Mouse (Mus musculus): ENCODE measurements around the gene Slc27a1. TPM values are rescaled to one million over a fixed set of nuclear protein-coding genes. Genes with fewer than 3 reads are reported as not detected.

The Slc27a1 gene
- polyA plus RNA-seq, 1 experiment from 2014 or later = 70.0 TPM

DNA sequence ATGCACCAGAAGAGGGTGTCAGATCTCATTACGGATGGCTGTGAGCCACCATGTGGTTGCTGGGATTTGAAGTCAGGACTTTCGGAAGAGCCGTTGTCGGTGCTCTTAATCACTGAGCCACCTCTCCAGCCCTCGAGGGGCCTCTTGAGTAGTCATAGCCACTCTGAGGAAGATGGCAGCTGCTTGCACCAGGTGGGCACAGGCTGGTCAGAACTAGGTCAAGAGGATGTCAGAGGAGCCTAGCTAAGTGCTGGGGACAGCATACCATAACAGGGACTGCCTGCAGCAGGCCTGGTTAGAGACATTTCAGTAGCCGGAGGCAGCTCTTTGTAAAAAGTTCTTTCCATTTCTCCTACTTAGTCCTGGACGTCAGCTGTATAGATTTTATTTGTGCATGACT, 17.9 kb upstream of the Slc27a1 start:
- ATAC-seq (ENCODE audit: low read depth) = no peak
- Histone ChIP-seq H3K4me3 (ENCODE audit: low read depth, low read length) (no peak overlapping the region), H3K4me1 (ENCODE audit: control insufficient read depth, insufficient read depth, low read length) (no peaks in the 10 kb centered on the region), H3K36me3 (ENCODE audit: control insufficient read depth, insufficient read depth, low read length) (peaks cover 7% of the 10 kb centered on the region; the same call in 1 of the 2 replicates), H3K27me3 (ENCODE audit: control insufficient read depth, insufficient read depth, low read length) (no peaks in the 10 kb centered on the region), H3K9ac (replicated peaks; ENCODE audit: low read depth, low read length) (no peak overlapping the region), H3K9me3 (ENCODE audit: control insufficient read depth, low read length) (no peaks in the 10 kb centered on the region), H3K4me2 (ENCODE audit: low read depth, low read length) (no peak overlapping the region), H3K27ac (ENCODE audit: low read depth, low read length) (no peak overlapping the region)
- 67% methylated on average over 7 of the region's 7 CpGs for WGBS

DNA sequence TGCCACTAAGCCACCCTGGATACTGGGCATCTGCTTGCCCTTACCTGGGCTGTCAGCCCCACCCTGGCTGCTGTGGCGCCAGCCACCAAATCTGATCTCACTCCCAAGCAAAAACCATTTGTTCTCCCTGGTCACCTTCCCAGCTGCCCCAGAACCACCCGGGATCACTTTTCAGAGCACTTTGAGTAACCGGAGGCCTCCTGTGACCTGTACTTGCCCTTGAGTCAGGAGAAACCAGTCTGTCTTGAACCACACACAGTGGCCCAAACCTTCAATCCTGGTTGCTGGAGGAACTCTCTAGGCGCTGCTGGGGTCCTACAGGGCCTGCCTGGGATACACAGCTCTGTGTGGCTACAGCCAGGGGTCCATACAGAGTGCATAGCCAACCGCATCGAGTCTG, 15.9 kb upstream of the Slc27a1 start:
- ATAC-seq (ENCODE audit: low read depth) = no peak
- Histone ChIP-seq H3K9ac (replicated peaks; ENCODE audit: low read depth, low read length) (no peak overlapping the region), H3K36me3 (ENCODE audit: control insufficient read depth, insufficient read depth, low read length) (0 out of 2 replicates have a peak, but pooled peaks cover 5% of the 10 kb centered on the region), H3K4me1 (ENCODE audit: control insufficient read depth, insufficient read depth, low read length) (no peaks in the 10 kb centered on the region), H3K27ac (ENCODE audit: low read depth, low read length) (no peak overlapping the region), H3K27me3 (ENCODE audit: control insufficient read depth, insufficient read depth, low read length) (peaks cover 15% of the 10 kb centered on the region), H3K4me2 (ENCODE audit: low read depth, low read length) (no peak overlapping the region), H3K4me3 (ENCODE audit: low read depth, low read length) (no peak overlapping the region), H3K9me3 (ENCODE audit: control insufficient read depth, low read length) (no peaks in the 10 kb centered on the region)
- 80% methylated on average over 6 of the region's 6 CpGs for WGBS

DNA sequence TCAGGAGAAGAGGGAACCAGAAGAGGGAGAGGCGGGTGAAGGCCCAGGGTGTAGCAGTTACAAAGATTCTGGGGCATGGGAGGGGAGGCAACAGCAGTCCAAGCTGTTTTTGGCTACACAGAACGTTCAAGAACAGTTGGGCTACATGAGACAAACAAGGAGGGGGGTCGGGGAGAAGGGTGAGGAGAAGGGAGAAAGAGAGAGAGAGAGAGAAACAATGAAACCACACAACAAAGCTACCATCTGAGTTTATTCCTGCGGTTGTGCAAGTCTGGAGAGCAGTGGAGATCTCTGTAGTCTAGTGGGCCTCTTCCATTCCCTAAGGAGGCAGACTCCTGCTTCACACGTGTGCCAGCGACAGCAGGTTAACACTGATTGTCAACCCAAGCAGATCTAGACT, 14.7 kb upstream of the Slc27a1 start:
- Histone ChIP-seq H3K9me3 (ENCODE audit: control insufficient read depth, low read length) (no peaks in the 10 kb centered on the region), H3K4me2 (ENCODE audit: low read depth, low read length) (no peak overlapping the region), H3K27me3 (ENCODE audit: control insufficient read depth, insufficient read depth, low read length) (peaks cover 26% of the 10 kb centered on the region), H3K4me3 (ENCODE audit: low read depth, low read length) (no peak overlapping the region), H3K27ac (ENCODE audit: low read depth, low read length) (no peak overlapping the region), H3K4me1 (ENCODE audit: control insufficient read depth, insufficient read depth, low read length) (peaks cover 5% of the 10 kb centered on the region; the same call in 1 of the 2 replicates), H3K36me3 (ENCODE audit: control insufficient read depth, insufficient read depth, low read length) (no peaks in the 10 kb centered on the region), H3K9ac (replicated peaks; ENCODE audit: low read depth, low read length) (no peak overlapping the region)
- no peak for ATAC-seq (ENCODE audit: low read depth)
- whole genome bisulfite sequencing = 79% methylated on average over 6 of the region's 6 CpGs

DNA sequence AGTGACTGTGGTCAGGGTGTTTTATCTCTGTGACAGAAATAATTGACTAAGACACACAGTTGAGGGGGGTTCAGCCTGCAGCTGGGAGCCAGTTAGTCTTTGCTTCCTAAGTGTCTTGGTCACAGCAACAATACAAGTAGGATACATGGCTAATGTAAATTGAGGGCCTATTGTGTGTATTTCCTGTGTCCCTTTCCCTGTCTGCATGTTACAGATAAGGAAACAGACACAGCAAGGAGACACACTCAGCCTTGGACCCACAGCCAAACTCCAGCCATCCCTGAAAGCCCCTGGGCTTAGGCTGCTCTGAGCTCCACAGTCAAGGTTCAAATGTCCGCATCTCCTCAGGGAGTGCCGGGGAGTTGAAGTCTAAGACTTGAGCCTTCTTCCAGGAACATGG, 14.0 kb upstream of the Slc27a1 start:
- ATAC-seq (ENCODE audit: low read depth) = no peak
- no peak overlapping the region for H3K27ac ChIP-seq (ENCODE audit: low read depth, low read length)
- H3K27me3 ChIP-seq (ENCODE audit: control insufficient read depth, insufficient read depth, low read length) = peaks cover 31% of the 10 kb centered on the region
- H3K4me1 ChIP-seq (ENCODE audit: control insufficient read depth, insufficient read depth, low read length) = peaks cover 5% of the 10 kb centered on the region; the same call in 1 of the 2 replicates
- no peaks in the 10 kb centered on the region for H3K36me3 ChIP-seq (ENCODE audit: control insufficient read depth, insufficient read depth, low read length)
- H3K4me2 ChIP-seq (ENCODE audit: low read depth, low read length) = no peak overlapping the region
- WGBS = 95% methylated on average over 2 of the region's 2 CpGs
- no peaks in the 10 kb centered on the region for H3K9me3 ChIP-seq (ENCODE audit: control insufficient read depth, low read length)
- H3K9ac ChIP-seq (replicated peaks; ENCODE audit: low read depth, low read length) = no peak overlapping the region
- H3K4me3 ChIP-seq (ENCODE audit: low read depth, low read length) = no peak overlapping the region

DNA sequence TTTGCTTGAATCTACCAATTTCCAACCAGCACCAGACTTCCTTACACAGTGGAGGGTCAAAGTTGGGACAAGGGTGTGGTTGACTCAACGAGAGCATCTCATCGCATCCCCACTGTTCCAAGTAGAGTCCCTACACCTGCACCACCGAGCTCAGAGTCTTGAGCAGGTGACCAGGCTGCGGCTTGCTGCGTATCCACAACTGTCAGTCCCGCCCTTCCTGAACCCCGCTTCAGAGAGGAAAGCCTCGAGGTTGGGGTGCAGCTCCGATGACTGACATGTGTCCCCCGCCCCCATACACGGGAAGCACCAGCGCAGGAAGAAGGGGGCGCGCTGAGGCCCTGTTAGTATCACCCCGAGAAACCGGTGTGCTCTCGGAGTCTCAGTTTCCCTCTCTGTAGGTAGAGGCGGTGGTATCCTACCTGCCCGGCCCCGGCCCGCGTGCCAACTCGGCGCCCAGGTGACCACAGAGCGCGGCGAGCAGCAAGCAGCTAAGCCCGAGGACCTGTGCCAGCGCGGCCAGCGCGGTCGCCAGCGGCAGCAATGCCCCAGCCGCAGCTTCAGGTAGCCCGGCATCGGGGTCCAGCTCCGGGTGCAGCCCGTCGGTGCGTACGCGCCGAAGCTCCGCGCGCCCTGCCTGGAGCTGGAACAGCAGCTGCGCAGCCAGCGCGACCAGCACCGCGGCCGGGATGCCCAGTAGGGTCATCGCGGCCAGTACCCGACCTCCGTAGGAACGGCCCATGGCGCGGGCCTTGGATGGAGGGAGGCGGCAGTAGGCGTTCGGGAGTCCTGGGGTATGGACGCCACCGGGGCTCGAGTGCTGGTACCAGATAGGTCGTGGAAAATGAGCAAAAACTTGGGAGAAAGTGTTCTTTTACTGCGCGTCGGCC, 10.4 kb upstream of the Slc27a1 start, which contains the start of gene Tmem221:
Gene Tmem221 (minus strand): TSS at position 801 of the 887 bp plus-strand sequence.
- no peak for ATAC-seq (ENCODE audit: low read depth)
- Histone ChIP-seq H3K36me3 (ENCODE audit: control insufficient read depth, insufficient read depth, low read length) (no peaks in the 10 kb centered on the region), H3K9ac (replicated peaks; ENCODE audit: low read depth, low read length) (no peak within 1 kb of the TSS), H3K4me3 (ENCODE audit: low read depth, low read length) (peak within 1 kb of the TSS; percentile 15; the same call in 1 of the 2 replicates), H3K9me3 (ENCODE audit: control insufficient read depth, low read length) (no peaks in the 10 kb centered on the region), H3K27ac (ENCODE audit: low read depth, low read length) (no peak within 1 kb of the TSS), H3K4me2 (ENCODE audit: low read depth, low read length) (peak within 1 kb of the TSS; percentile 35; the same call in 1 of the 2 replicates), H3K4me1 (ENCODE audit: control insufficient read depth, insufficient read depth, low read length) (peaks cover 5% of the 10 kb centered on the region; the same call in 1 of the 2 replicates), H3K27me3 (ENCODE audit: control insufficient read depth, insufficient read depth, low read length) (peaks cover 60% of the 10 kb centered on the region)
- 5% methylated on average over 64 of the region's 70 CpGs for WGBS

DNA sequence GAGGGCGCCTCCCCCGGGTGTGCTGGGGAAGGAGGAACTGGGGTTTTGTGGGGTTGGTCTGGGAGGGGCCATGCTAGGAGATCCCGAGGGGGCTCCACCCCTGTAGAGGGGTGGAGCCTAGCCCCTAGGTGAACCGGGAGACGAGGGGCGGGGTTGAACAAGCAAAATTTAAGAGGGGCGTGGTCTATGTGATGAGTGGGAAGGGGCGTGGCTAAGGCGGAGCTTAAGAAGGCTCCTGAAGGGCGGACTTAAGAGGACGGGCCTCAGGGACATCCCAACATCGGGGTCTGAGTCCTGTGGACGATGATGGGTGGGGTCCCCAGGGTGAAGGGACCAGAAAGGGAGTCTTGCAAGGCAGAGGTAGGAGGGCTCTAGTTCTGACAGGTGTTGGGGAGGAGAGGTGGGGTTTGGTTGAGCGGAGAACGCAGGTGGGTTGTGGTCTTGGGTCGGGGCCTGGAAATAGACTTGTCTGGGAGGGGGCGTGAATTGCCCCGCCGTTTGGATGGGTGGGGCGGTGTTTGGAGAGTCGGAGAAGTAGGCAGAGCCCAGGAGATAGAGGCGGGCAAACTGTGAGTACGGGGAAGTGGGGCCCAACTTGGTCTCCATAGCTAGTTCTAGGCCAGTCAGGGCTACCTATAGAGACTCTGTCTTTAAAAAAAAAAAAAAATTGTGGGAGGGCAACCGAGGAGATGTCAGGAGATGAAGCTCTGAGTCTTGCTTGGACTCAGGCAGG, 9.6 kb upstream of the Slc27a1 start:
- H3K4me3 ChIP-seq (ENCODE audit: low read depth, low read length) = peak overlapping the region; percentile 15; the same call in 1 of the 2 replicates
- H3K9ac ChIP-seq (replicated peaks; ENCODE audit: low read depth, low read length) = no peak overlapping the region
- H3K36me3 ChIP-seq (ENCODE audit: control insufficient read depth, insufficient read depth, low read length) = no peaks in the 10 kb centered on the region
- H3K9me3 ChIP-seq (ENCODE audit: control insufficient read depth, low read length) = no peaks in the 10 kb centered on the region
- no peak for ATAC-seq (ENCODE audit: low read depth)
- H3K4me2 ChIP-seq (ENCODE audit: low read depth, low read length) = peak overlapping the region; percentile 35; the same call in 1 of the 2 replicates
- no peak overlapping the region for H3K27ac ChIP-seq (ENCODE audit: low read depth, low read length)
- 1% methylated on average over 24 of the region's 24 CpGs for WGBS
- peaks cover 5% of the 10 kb centered on the region; the same call in 1 of the 2 replicates for H3K4me1 ChIP-seq (ENCODE audit: control insufficient read depth, insufficient read depth, low read length)
- H3K27me3 ChIP-seq (ENCODE audit: control insufficient read depth, insufficient read depth, low read length) = peaks cover 60% of the 10 kb centered on the region

DNA sequence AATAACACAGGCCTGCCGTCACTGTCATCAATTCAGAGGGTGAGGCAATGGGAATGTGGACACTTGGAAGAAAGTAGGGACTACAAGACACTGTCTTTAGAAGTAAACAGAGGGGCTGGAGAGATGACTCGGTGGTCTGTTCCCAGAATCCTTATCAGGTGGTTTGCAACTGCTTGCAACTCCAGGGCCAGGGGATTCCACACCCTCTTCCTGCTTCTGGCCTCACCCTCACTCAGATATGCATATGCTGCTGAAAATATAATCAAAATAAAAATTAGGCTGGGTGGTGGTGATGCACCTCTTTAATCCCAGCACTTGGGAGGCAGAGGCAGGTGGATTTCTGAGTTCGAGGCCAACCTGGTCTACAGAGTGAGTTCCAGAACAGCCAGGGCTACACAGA, 8.6 kb upstream of the Slc27a1 start:
- H3K27me3 ChIP-seq (ENCODE audit: control insufficient read depth, insufficient read depth, low read length) = peaks cover 60% of the 10 kb centered on the region
- no peak overlapping the region for H3K4me2 ChIP-seq (ENCODE audit: low read depth, low read length)
- no peak overlapping the region for H3K9ac ChIP-seq (replicated peaks; ENCODE audit: low read depth, low read length)
- no peaks in the 10 kb centered on the region for H3K36me3 ChIP-seq (ENCODE audit: control insufficient read depth, insufficient read depth, low read length)
- no peak overlapping the region for H3K27ac ChIP-seq (ENCODE audit: low read depth, low read length)
- H3K4me3 ChIP-seq (ENCODE audit: low read depth, low read length) = no peak overlapping the region
- no peaks in the 10 kb centered on the region for H3K9me3 ChIP-seq (ENCODE audit: control insufficient read depth, low read length)
- ATAC-seq (ENCODE audit: low read depth) = no peak
- peaks cover 5% of the 10 kb centered on the region; the same call in 1 of the 2 replicates for H3K4me1 ChIP-seq (ENCODE audit: control insufficient read depth, insufficient read depth, low read length)
- WGBS = 80% methylated on average over 3 of the region's 3 CpGs

DNA sequence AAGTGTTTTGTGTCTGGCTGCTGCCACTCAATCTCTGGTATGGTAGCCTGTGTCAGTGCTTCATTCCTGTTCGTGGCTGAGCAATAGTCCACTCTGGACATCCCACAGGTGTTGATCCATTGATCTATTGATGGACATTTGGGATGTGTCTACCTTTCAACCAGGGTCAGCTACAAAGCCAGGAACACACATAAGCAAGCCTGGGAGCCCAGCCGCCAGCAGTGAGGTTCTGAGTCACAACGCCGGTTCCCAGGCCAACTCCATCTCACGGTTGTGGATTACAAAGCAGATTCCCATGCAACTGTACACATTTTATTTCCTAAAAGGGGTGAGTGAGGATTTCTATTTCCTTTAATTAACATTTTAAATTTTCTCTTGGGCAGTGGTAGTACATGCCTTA, 7.9 kb upstream of the Slc27a1 start:
- H3K4me3 ChIP-seq (ENCODE audit: low read depth, low read length) = no peak overlapping the region
- no peaks in the 10 kb centered on the region for H3K36me3 ChIP-seq (ENCODE audit: control insufficient read depth, insufficient read depth, low read length)
- H3K27ac ChIP-seq (ENCODE audit: low read depth, low read length) = no peak overlapping the region
- H3K4me2 ChIP-seq (ENCODE audit: low read depth, low read length) = no peak overlapping the region
- WGBS = 82% methylated on average over 5 of the region's 5 CpGs
- H3K4me1 ChIP-seq (ENCODE audit: control insufficient read depth, insufficient read depth, low read length) = peaks cover 5% of the 10 kb centered on the region; the same call in 1 of the 2 replicates
- H3K9ac ChIP-seq (replicated peaks; ENCODE audit: low read depth, low read length) = no peak overlapping the region
- H3K27me3 ChIP-seq (ENCODE audit: control insufficient read depth, insufficient read depth, low read length) = peaks cover 60% of the 10 kb centered on the region
- H3K9me3 ChIP-seq (ENCODE audit: control insufficient read depth, low read length) = no peaks in the 10 kb centered on the region
- no peak for ATAC-seq (ENCODE audit: low read depth)

All from neural tube, embryonic 14.5 days (tissue).